Mouse (Mus musculus) G1E (cell line): ENCODE results near the gene Cnot8. TPM values are rescaled to one million over a fixed set of nuclear protein-coding genes. Genes with fewer than 3 reads are reported as not detected.
A peak's percentile ranks its signal among the peaks of the same experiment; 100 is the strongest.

Experiments
- ATAC-seq: 2 replicates; pipeline ENCODE4 v1.8.0; 2016; ENCODE audit warnings: mild to moderate bottlenecking; ENCODE audit not compliant: insufficient number of reproducible peaks, poor library complexity, low FRiP score, severe bottlenecking; ENCODE audit errors: extremely low read depth
- DNase-seq: peaks from one replicate; pipeline ENCODE4 v3.0.0; 2012; ENCODE audit warnings: low spot score
- H3K27me3 ChIP-seq: 2 replicates; pipeline ENCODE4 v1.6.1; 2012; ENCODE audit warnings: mild to moderate bottlenecking, low read length, inconsistent platforms; ENCODE audit not compliant: insufficient read depth
- H3K36me3 ChIP-seq: replicated peaks from 2 replicates; pipeline ENCODE3; 2012; ENCODE audit warnings: mild to moderate bottlenecking, inconsistent platforms
- H3K4me1 ChIP-seq: 2 replicates; pipeline ENCODE4 v1.6.1; 2012; ENCODE audit warnings: low read depth, low read length, inconsistent platforms, mixed read lengths; ENCODE audit not compliant: insufficient read depth
- H3K4me3 ChIP-seq: 2 replicates; pipeline ENCODE4 v1.5.1; 2012; ENCODE audit warnings: low read depth, mild to moderate bottlenecking, inconsistent platforms, low read length, moderate library complexity, mixed read lengths
- H3K9me3 ChIP-seq: replicated peaks from 2 replicates; pipeline ENCODE4 v1.6.1; 2012; ENCODE audit warnings: inconsistent platforms
- CTCF ChIP-seq: IDR thresholded peaks from 2 replicates; pipeline ENCODE4 v1.5.1; 2012; ENCODE audit warnings: low read depth, low read length, inconsistent platforms, mixed read lengths
- GATA1 ChIP-seq: IDR thresholded peaks from 2 replicates; pipeline ENCODE4 v1.6.1; 2012; ENCODE audit warnings: borderline replicate concordance, low read length, inconsistent platforms, mixed read lengths
- GATA2 ChIP-seq: IDR thresholded peaks from 2 replicates; pipeline ENCODE4 v1.6.1; 2012; ENCODE audit warnings: low read depth, low read length, inconsistent platforms, borderline replicate concordance
- POLR2AphosphoS5 ChIP-seq: IDR thresholded peaks from 2 replicates; pipeline ENCODE4 v1.6.1; 2012; ENCODE audit warnings: low read depth, low read length, inconsistent platforms; ENCODE audit not compliant: insufficient replicate concordance
- TAL1 ChIP-seq: conservative IDR thresholded peaks from 2 replicates; pipeline ENCODE4 v1.6.1; 2012; ENCODE audit warnings: low read depth, low read length, inconsistent platforms, mixed read lengths
- polyA plus RNA-seq: library from polyadenylated mRNA; stranded (reverse); fragments of >175 nt; gene quantifications from 2 replicates; pipeline ENCODE4 v1.2.3, GENCODE M21; 2012
- total RNA-seq, 2 experiments: library from RNA; stranded (forward) in 1 of 2; stranded (reverse) in 1 of 2; fragments of 200-1000 nt in 1 of 2; fragments of >200 nt in 1 of 2; fragmentation: Nextera tagmentation in 1 of 2; gene quantifications; 2 replicates each; pipeline ENCODE4 v1.2.3; 2014 to 2017

The Cnot8 gene
- total and polyA plus RNA-seq, 3 experiments, result 5.5 to 111 (median 65.1) TPM

- Histone ChIP-seq H3K27me3 (no peaks in the 10 kb centered on the region), H3K9me3 (peaks cover 2% of the 10 kb centered on the region; the same call in 1 of the 2 replicates), H3K4me1 (peaks cover 12% of the 10 kb centered on the region), H3K4me3 (no peak overlapping the region), H3K36me3 (peaks cover 68% of the 10 kb centered on the region)
- DNase-seq (no peak), ATAC-seq (no peak)
- TF ChIP-seq GATA1 (no peak), CTCF (no peak), GATA2 (no peak), POLR2AphosphoS5 (no peak), TAL1 (no peak)
Observed at GRCm38 (mm10) chr11:58165072-58165471, 61.1 kb downstream of the Cnot8 start.

- Histone ChIP-seq H3K4me3 (peak overlapping the region; percentile 99), H3K36me3 (peaks cover 42% of the 10 kb centered on the region), H3K9me3 (peaks cover 2% of the 10 kb centered on the region; the same call in 1 of the 2 replicates), H3K4me1 (peaks cover 21% of the 10 kb centered on the region), H3K27me3 (no peaks in the 10 kb centered on the region)
- TF ChIP-seq GATA2, result no peak
- TF ChIP-seq GATA1, result no peak
- no peak for TF ChIP-seq POLR2AphosphoS5
- TF ChIP-seq TAL1, result no peak
- TF ChIP-seq CTCF, result no peak
- no peak; the same call in 1 of the 2 replicates for ATAC-seq
- DNase-seq, result no peak
Observed at GRCm38 (mm10) chr11:58167822-58168166, 63.8 kb downstream of the Cnot8 start.

Other genes starting within 250 kb of the Cnot8 start
- 184 and 189 TPM in 2 replicates for gene Larp1, start 95.1 kb upstream of the Cnot8 start, total RNA-seq (2014; fragmentation: Nextera tagmentation)
- gene Larp1, start 95.1 kb upstream of the Cnot8 start, total RNA-seq (2017), result 31.4 and 34.7 TPM in 2 replicates
- gene Larp1, start 95.1 kb upstream of the Cnot8 start, polyA plus RNA-seq, result 111 and 123 TPM in 2 replicates
- 0.90 and 2.5 TPM in 2 replicates for gene Gm12248, start 11.0 kb upstream of the Cnot8 start, total RNA-seq (2014; fragmentation: Nextera tagmentation)
- gene Gm12248, start 11.0 kb upstream of the Cnot8 start, total RNA-seq (2017), result 0.76 TPM in 1 of 2 replicates, not detected in the other
- gene Gm12248, start 11.0 kb upstream of the Cnot8 start, polyA plus RNA-seq, result 0.05 TPM in 1 of 2 replicates, not detected in the other
- 43.9 and 61.6 TPM in 2 replicates for gene Gemin5, start 64.4 kb downstream of the Cnot8 start, total RNA-seq (2014; fragmentation: Nextera tagmentation)
- gene Gemin5, start 64.4 kb downstream of the Cnot8 start, total RNA-seq (2017), result 25.9 and 26.3 TPM in 2 replicates
- gene Gemin5, start 64.4 kb downstream of the Cnot8 start, polyA plus RNA-seq, result 14.6 and 19.6 TPM in 2 replicates
- 67.5 and 82.1 TPM in 2 replicates for gene Mrpl22, start 67.5 kb downstream of the Cnot8 start, total RNA-seq (2014; fragmentation: Nextera tagmentation)
- gene Mrpl22, start 67.5 kb downstream of the Cnot8 start, total RNA-seq (2017), result 72.6 and 81.6 TPM in 2 replicates
- 9.5 and 19.0 TPM in 2 replicates for gene Mrpl22, start 67.5 kb downstream of the Cnot8 start, polyA plus RNA-seq
- gene Igtp, start 95.4 kb downstream of the Cnot8 start, total RNA-seq (2014; fragmentation: Nextera tagmentation), result 10.3 and 11.1 TPM in 2 replicates
- gene Igtp, start 95.4 kb downstream of the Cnot8 start, total RNA-seq (2017), result 9.9 and 11.0 TPM in 2 replicates
- 1.2 and 1.4 TPM in 2 replicates for gene Igtp, start 95.4 kb downstream of the Cnot8 start, polyA plus RNA-seq
- 6.7 and 7.1 TPM in 2 replicates for gene Irgm2, start 95.5 kb downstream of the Cnot8 start, total RNA-seq (2014; fragmentation: Nextera tagmentation)
- 6.0 and 6.3 TPM in 2 replicates for gene Irgm2, start 95.5 kb downstream of the Cnot8 start, total RNA-seq (2017)
- gene Irgm2, start 95.5 kb downstream of the Cnot8 start, polyA plus RNA-seq, result 0.18 and 0.30 TPM in 2 replicates
- not detected in 2 replicates for gene 4930438A08Rik, start 170.6 kb downstream of the Cnot8 start, total RNA-seq (2014; fragmentation: Nextera tagmentation)
- 0.05 TPM in 1 of 2 replicates, not detected in the other for gene 4930438A08Rik, start 170.6 kb downstream of the Cnot8 start, total RNA-seq (2017)
- not detected in 2 replicates for gene 4930438A08Rik, start 170.6 kb downstream of the Cnot8 start, polyA plus RNA-seq
- gene Zfp692, start 202.9 kb downstream of the Cnot8 start, total RNA-seq (2014; fragmentation: Nextera tagmentation), result 14.4 and 17.5 TPM in 2 replicates
- gene Zfp692, start 202.9 kb downstream of the Cnot8 start, total RNA-seq (2017), result 14.5 and 20.0 TPM in 2 replicates
- gene Zfp692, start 202.9 kb downstream of the Cnot8 start, polyA plus RNA-seq, result 15.5 and 16.6 TPM in 2 replicates
- 24.2 and 27.1 TPM in 2 replicates for gene Zfp672, start 226.2 kb downstream of the Cnot8 start, total RNA-seq (2014; fragmentation: Nextera tagmentation)
- 27.2 and 29.6 TPM in 2 replicates for gene Zfp672, start 226.2 kb downstream of the Cnot8 start, total RNA-seq (2017)
- gene Zfp672, start 226.2 kb downstream of the Cnot8 start, polyA plus RNA-seq, result 7.9 TPM in 2 replicates
- 4.5 and 5.1 TPM in 2 replicates for gene Sh3bp5l, start 226.6 kb downstream of the Cnot8 start, total RNA-seq (2014; fragmentation: Nextera tagmentation)
- gene Sh3bp5l, start 226.6 kb downstream of the Cnot8 start, total RNA-seq (2017), result 18.1 and 19.5 TPM in 2 replicates
- 18.2 and 18.6 TPM in 2 replicates for gene Sh3bp5l, start 226.6 kb downstream of the Cnot8 start, polyA plus RNA-seq